Mouse (Mus musculus): ENCODE measurements around the gene Fut1. TPM values are rescaled to one million over a fixed set of nuclear protein-coding genes. Genes with fewer than 3 reads are reported as not detected.

The Fut1 gene
- polyA plus RNA-seq, 1 experiment, result not detected

- no peak overlapping the region for H3K4me3 ChIP-seq (replicated peaks; ENCODE audit: control insufficient read depth, low read depth, low read length)
- WGBS, result 26% methylated on average over 10 of the region's 10 CpGs
- TF ChIP-seq POLR2A (IDR thresholded peaks at IDR 0.05; ENCODE audit: borderline replicate concordance, control insufficient read depth, low read depth, low read length) (no peak), CTCF (IDR thresholded peaks at IDR 0.05; ENCODE audit: control insufficient read depth, insufficient read depth, low read length) (peak; percentile 93)
- no peak overlapping the region for H3K27ac ChIP-seq (ENCODE audit: control insufficient read depth, insufficient read depth, low read depth, low read length, poor library complexity)
- H3K4me1 ChIP-seq (ENCODE audit: control insufficient read depth, insufficient read depth, low read length), result no peaks in the 10 kb centered on the region; the same call in none of the 2 replicates
These were observed 23.8 kb upstream of the Fut1 start for GRCm38 (mm10) chr7:45593118-45593815.

- Histone ChIP-seq H3K4me3 (replicated peaks; ENCODE audit: control insufficient read depth, low read depth, low read length) (no peak overlapping the region), H3K4me1 (ENCODE audit: control insufficient read depth, insufficient read depth, low read length) (no peaks in the 10 kb centered on the region; the same call in none of the 2 replicates), H3K27ac (ENCODE audit: control insufficient read depth, insufficient read depth, low read depth, low read length, poor library complexity) (no peak overlapping the region)
- WGBS, result 84% methylated on average over 4 of the region's 4 CpGs
- no peak for TF ChIP-seq CTCF (IDR thresholded peaks at IDR 0.05; ENCODE audit: control insufficient read depth, insufficient read depth, low read length)
These were observed 21.9 kb upstream of the Fut1 start for GRCm38 (mm10) chr7:45595176-45595575.

GRCm38 (mm10) chr7:45596107-45596506 is 21.0 kb upstream of the Fut1 start:
- no peak overlapping the region for H3K27ac ChIP-seq (ENCODE audit: control insufficient read depth, insufficient read depth, low read depth, low read length, poor library complexity)
- peaks cover 3% of the 10 kb centered on the region for H3K4me1 ChIP-seq (ENCODE audit: control insufficient read depth, insufficient read depth, low read length)
- no peak overlapping the region for H3K4me3 ChIP-seq (replicated peaks; ENCODE audit: control insufficient read depth, low read depth, low read length)
- no peak for TF ChIP-seq POLR2A (IDR thresholded peaks at IDR 0.05; ENCODE audit: borderline replicate concordance, control insufficient read depth, low read depth, low read length)
- TF ChIP-seq CTCF (IDR thresholded peaks at IDR 0.05; ENCODE audit: control insufficient read depth, insufficient read depth, low read length), result no peak
- WGBS, result 83% methylated on average over 1 of the region's 1 CpGs

- H3K27ac ChIP-seq (ENCODE audit: control insufficient read depth, insufficient read depth, low read depth, low read length, poor library complexity), result no peak overlapping the region
- H3K4me1 ChIP-seq (ENCODE audit: control insufficient read depth, insufficient read depth, low read length), result peaks cover 3% of the 10 kb centered on the region
- 81% methylated on average over 5 of the region's 5 CpGs for WGBS
- no peak overlapping the region for H3K4me3 ChIP-seq (replicated peaks; ENCODE audit: control insufficient read depth, low read depth, low read length)
- TF ChIP-seq CTCF (IDR thresholded peaks at IDR 0.05; ENCODE audit: control insufficient read depth, insufficient read depth, low read length) (no peak), POLR2A (IDR thresholded peaks at IDR 0.05; ENCODE audit: borderline replicate concordance, control insufficient read depth, low read depth, low read length) (no peak)
These were observed 20.1 kb upstream of the Fut1 start for GRCm38 (mm10) chr7:45597013-45597412.

GRCm38 (mm10) chr7:45597527-45597926 is 19.6 kb upstream of the Fut1 start:
- 85% methylated on average over 6 of the region's 6 CpGs for WGBS
- H3K4me1 ChIP-seq (ENCODE audit: control insufficient read depth, insufficient read depth, low read length), result peaks cover 3% of the 10 kb centered on the region
- H3K27ac ChIP-seq (ENCODE audit: control insufficient read depth, insufficient read depth, low read depth, low read length, poor library complexity), result no peak overlapping the region
- TF ChIP-seq CTCF (IDR thresholded peaks at IDR 0.05; ENCODE audit: control insufficient read depth, insufficient read depth, low read length) (no peak), POLR2A (IDR thresholded peaks at IDR 0.05; ENCODE audit: borderline replicate concordance, control insufficient read depth, low read depth, low read length) (no peak)
- H3K4me3 ChIP-seq (replicated peaks; ENCODE audit: control insufficient read depth, low read depth, low read length), result no peak overlapping the region

GRCm38 (mm10) chr7:45598960-45599879 is 17.9 kb upstream of the Fut1 start:
- Histone ChIP-seq H3K4me1 (ENCODE audit: control insufficient read depth, insufficient read depth, low read length) (peaks cover 3% of the 10 kb centered on the region), H3K4me3 (replicated peaks; ENCODE audit: control insufficient read depth, low read depth, low read length) (no peak overlapping the region), H3K27ac (ENCODE audit: control insufficient read depth, insufficient read depth, low read depth, low read length, poor library complexity) (no peak overlapping the region)
- WGBS, result 80% methylated on average over 18 of the region's 18 CpGs
- TF ChIP-seq POLR2A (IDR thresholded peaks at IDR 0.05; ENCODE audit: borderline replicate concordance, control insufficient read depth, low read depth, low read length) (no peak), CTCF (IDR thresholded peaks at IDR 0.05; ENCODE audit: control insufficient read depth, insufficient read depth, low read length) (no peak)

GRCm38 (mm10) chr7:45605704-45606289 is 11.3 kb upstream of the Fut1 start:
- Histone ChIP-seq H3K4me3 (replicated peaks; ENCODE audit: control insufficient read depth, low read depth, low read length) (no peak overlapping the region), H3K27ac (ENCODE audit: control insufficient read depth, insufficient read depth, low read depth, low read length, poor library complexity) (no peak overlapping the region), H3K4me1 (ENCODE audit: control insufficient read depth, insufficient read depth, low read length) (no peaks in the 10 kb centered on the region; the same call in 1 of the 2 replicates)
- TF ChIP-seq POLR2A (IDR thresholded peaks at IDR 0.05; ENCODE audit: borderline replicate concordance, control insufficient read depth, low read depth, low read length) (no peak), CTCF (IDR thresholded peaks at IDR 0.05; ENCODE audit: control insufficient read depth, insufficient read depth, low read length) (no peak)
- WGBS, result 77% methylated on average over 9 of the region's 9 CpGs

- H3K27ac ChIP-seq (ENCODE audit: control insufficient read depth, insufficient read depth, low read depth, low read length, poor library complexity), result no peak overlapping the region
- no peak overlapping the region for H3K4me3 ChIP-seq (replicated peaks; ENCODE audit: control insufficient read depth, low read depth, low read length)
- TF ChIP-seq POLR2A (IDR thresholded peaks at IDR 0.05; ENCODE audit: borderline replicate concordance, control insufficient read depth, low read depth, low read length) (no peak), CTCF (IDR thresholded peaks at IDR 0.05; ENCODE audit: control insufficient read depth, insufficient read depth, low read length) (no peak)
- WGBS, result 63% methylated on average over 1 of the region's 1 CpGs
- H3K4me1 ChIP-seq (ENCODE audit: control insufficient read depth, insufficient read depth, low read length), result no peaks in the 10 kb centered on the region
These were observed 7.6 kb upstream of the Fut1 start for GRCm38 (mm10) chr7:45609511-45609910.

Data from bone marrow, adult 2 months (tissue).